Mouse (Mus musculus) liver, postnatal 0 days (tissue): ENCODE measurements around the gene Ankrd44. TPM values are rescaled to one million over a fixed set of nuclear protein-coding genes. Genes with fewer than 3 reads are reported as not detected.

ENCODE experiments used
- ATAC-seq: fragments of 200-750 bp; cut with Nextera tagmentation; 2 replicates; pipeline ENCODE4 v1.8.0; 2017; ENCODE audit warnings: mild to moderate bottlenecking, moderate library complexity
- DNase-seq: peaks from one replicate; pipeline ENCODE4 v3.0.0-alpha.2; 2016
- H3K27ac ChIP-seq: fragments of 300-500 bp; sonication (generic); 2 replicates; pipeline ENCODE4 v1.5.1; 2014; ENCODE audit warnings: antibody characterized with exemption, moderate library complexity, mild to moderate bottlenecking, low read depth
- H3K27me3 ChIP-seq: fragments of 300-500 bp; sonication (generic); 2 replicates; pipeline ENCODE4 v1.6.1; 2014; ENCODE audit warnings: low read length, control low read depth, mixed read lengths; ENCODE audit not compliant: insufficient read depth
- H3K36me3 ChIP-seq: fragments of 300-500 bp; sonication (generic); replicated peaks from 2 replicates; pipeline ENCODE4 v1.6.1; 2014; ENCODE audit warnings: mild to moderate bottlenecking, control low read depth, low read length, moderate library complexity, mixed read lengths; ENCODE audit not compliant: insufficient read depth
- H3K4me1 ChIP-seq: fragments of 300-500 bp; sonication (generic); 2 replicates; pipeline ENCODE4 v1.6.1; 2014; ENCODE audit warnings: antibody characterized with exemption, mild to moderate bottlenecking, control low read depth; ENCODE audit not compliant: insufficient read depth
- H3K4me2 ChIP-seq: fragments of 300-500 bp; sonication (generic); 2 replicates; pipeline ENCODE4 v1.6.1; 2014; ENCODE audit warnings: low read depth, mild to moderate bottlenecking, low read length, moderate library complexity, mixed read lengths
- H3K4me3 ChIP-seq: fragments of 300-500 bp; sonication (generic); 2 replicates; pipeline ENCODE4 v1.5.1; 2014; ENCODE audit warnings: low read depth, low read length
- H3K9ac ChIP-seq: fragments of 300-500 bp; sonication (generic); replicated peaks from 2 replicates; pipeline ENCODE4 v1.6.1; 2014; ENCODE audit warnings: mild to moderate bottlenecking, moderate library complexity
- H3K9me3 ChIP-seq: fragments of 300-500 bp; sonication (generic); 2 replicates; pipeline ENCODE4 v1.6.1; 2016; ENCODE audit warnings: mild to moderate bottlenecking, control low read depth, low read length, mixed read lengths
- CTCF ChIP-seq: sonication (generic); IDR thresholded peaks from 2 replicates; pipeline ENCODE4 v1.5.1; 2016; ENCODE audit warnings: antibody characterized with exemption, low read depth
- EP300 ChIP-seq: IDR thresholded peaks from 2 replicates; pipeline ENCODE4 v1.6.1; 2016; ENCODE audit warnings: antibody characterized with exemption, low read depth, mild to moderate bottlenecking
- WGBS: fragments of 180-500 bp; shearing (Covaris S2); extraction: QIAGEN DNeasy Blood & Tissue Kit; methylation state at CpG from one replicate; pipeline ENCODE4 v1.1.7; 2014; ENCODE audit not compliant: insufficient replicate concordance; 5-methylcytosine and 5-hydroxymethylcytosine counted together
- polyA plus RNA-seq: library from polyadenylated mRNA; unstranded; fragments of >200 nt; fragmentation: Nextera tagmentation; extraction: Ambion mirVana; gene quantifications from 2 replicates; pipeline ENCODE4 v1.2.1, GENCODE M21; 2015

The Ankrd44 gene
- polyA plus RNA-seq, 1 experiment from 2014 or later: 4.7 TPM

- no peaks in the 10 kb centered on the region for H3K4me1 ChIP-seq
- DNase-seq (no peak), ATAC-seq (no peak)
- no peaks in the 10 kb centered on the region for H3K27me3 ChIP-seq
- no peak overlapping the region for H3K4me2 ChIP-seq
- H3K36me3 ChIP-seq: peaks cover 3% of the 10 kb centered on the region; the same call in 1 of the 2 replicates
- H3K4me3 ChIP-seq: no peak overlapping the region
- no peak for TF ChIP-seq EP300
- no peak for TF ChIP-seq CTCF
- no peaks in the 10 kb centered on the region for H3K9me3 ChIP-seq
- H3K9ac ChIP-seq: no peak overlapping the region
- H3K27ac ChIP-seq: no peak overlapping the region; the same call in 1 of the 2 replicates
- WGBS: 73% methylated on average over 1 of the region's 1 CpGs
These were observed 176.2 kb downstream of the Ankrd44 start for GRCm38 (mm10) chr1:54749961-54750360.

DNA sequence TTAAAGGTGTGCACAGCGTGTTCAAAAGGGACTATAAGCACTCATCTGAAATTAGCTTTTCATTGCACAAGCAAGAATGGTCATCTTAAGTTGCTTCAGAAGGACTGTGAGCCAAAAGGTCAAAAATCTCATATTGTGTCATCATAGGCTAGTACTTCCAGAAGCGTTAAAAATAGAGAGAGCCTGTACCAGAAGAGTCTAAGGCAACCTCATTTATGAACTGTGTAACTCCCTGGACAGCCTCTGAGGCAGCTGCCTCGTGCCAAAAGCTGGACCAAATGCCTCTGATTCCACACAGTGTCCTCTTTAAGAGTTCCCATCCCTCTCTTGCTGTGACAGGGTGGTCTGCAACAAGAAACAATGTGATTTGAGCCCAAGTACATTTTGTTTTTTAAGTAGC is 176.7 kb downstream of the Ankrd44 start:
- Histone ChIP-seq H3K9me3 (no peaks in the 10 kb centered on the region), H3K27ac (no peak overlapping the region; the same call in 1 of the 2 replicates), H3K9ac (no peak overlapping the region), H3K4me3 (no peak overlapping the region), H3K4me1 (no peaks in the 10 kb centered on the region), H3K36me3 (peaks cover 3% of the 10 kb centered on the region; the same call in 1 of the 2 replicates), H3K4me2 (no peak overlapping the region), H3K27me3 (no peaks in the 10 kb centered on the region)
- no peak for ATAC-seq
- no peak for TF ChIP-seq CTCF
- no peak for TF ChIP-seq EP300
- DNase-seq: no peak
- 71% methylated on average over 3 of the region's 3 CpGs for WGBS

DNA sequence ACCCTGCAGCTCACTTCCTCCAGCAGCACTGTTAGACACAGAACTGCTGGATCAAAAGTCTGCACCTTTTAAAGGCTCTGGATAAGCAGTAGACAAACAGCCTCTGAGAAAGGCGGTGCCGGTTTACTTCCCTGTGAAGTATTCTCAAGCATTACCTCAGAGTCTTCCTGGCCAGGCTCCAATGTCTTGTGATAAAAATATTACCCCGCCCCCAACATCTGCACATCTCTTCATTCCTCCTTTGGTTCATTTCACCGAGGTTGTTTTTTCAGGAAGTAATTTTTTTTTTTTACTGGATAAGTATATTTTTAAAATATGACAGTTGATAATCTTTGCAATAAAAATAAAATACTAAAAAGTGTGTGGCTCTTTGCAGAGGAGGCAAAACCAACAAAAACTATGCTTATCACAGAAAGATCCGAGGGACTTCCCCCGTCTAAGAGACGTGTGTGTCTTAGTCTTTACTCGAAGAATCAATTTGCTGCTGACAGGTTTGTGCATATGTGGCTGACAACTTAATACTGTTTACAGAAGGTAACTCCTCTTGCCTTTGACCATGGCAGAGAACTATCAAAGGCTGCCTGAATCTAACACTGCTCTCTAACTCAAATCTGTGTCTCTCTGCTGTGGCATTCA is 178.3 kb downstream of the Ankrd44 start:
- TF ChIP-seq CTCF (no peak), EP300 (no peak)
- ATAC-seq: no peak
- Histone ChIP-seq H3K4me1 (no peaks in the 10 kb centered on the region), H3K36me3 (peaks cover 3% of the 10 kb centered on the region; the same call in 1 of the 2 replicates), H3K27me3 (no peaks in the 10 kb centered on the region), H3K4me2 (no peak overlapping the region), H3K9ac (no peak overlapping the region), H3K9me3 (no peaks in the 10 kb centered on the region), H3K27ac (no peak overlapping the region), H3K4me3 (no peak overlapping the region)
- no peak for DNase-seq
- WGBS: 31% methylated on average over 8 of the region's 8 CpGs

DNA sequence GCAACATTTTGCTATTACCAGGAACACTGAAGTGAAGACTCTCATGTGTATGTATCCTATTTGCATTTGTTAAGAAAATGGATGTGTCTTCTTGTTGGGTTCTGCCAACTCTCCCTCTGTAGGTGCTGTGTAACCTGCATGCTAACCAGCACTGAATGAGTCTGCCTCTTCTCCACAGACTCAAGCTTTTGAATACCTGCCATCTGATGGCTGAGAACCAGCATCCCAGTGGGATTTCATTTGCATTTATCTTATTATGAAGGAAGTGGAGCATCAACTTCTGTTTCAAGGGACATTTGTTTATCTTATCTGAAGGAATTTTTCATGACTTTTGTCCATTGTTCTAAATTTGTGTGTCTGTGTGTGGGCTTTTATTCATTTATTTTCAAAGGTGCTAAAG is 180.5 kb downstream of the Ankrd44 start:
- no peaks in the 10 kb centered on the region for H3K27me3 ChIP-seq
- no peak for DNase-seq
- no peaks in the 10 kb centered on the region for H3K9me3 ChIP-seq
- no peak for TF ChIP-seq EP300
- TF ChIP-seq CTCF: no peak
- no peak overlapping the region for H3K4me3 ChIP-seq
- no peak overlapping the region for H3K9ac ChIP-seq
- ATAC-seq: no peak
- no peaks in the 10 kb centered on the region for H3K4me1 ChIP-seq
- H3K27ac ChIP-seq: no peak overlapping the region
- peaks cover 3% of the 10 kb centered on the region; the same call in 1 of the 2 replicates for H3K36me3 ChIP-seq
- no peak overlapping the region for H3K4me2 ChIP-seq

DNA sequence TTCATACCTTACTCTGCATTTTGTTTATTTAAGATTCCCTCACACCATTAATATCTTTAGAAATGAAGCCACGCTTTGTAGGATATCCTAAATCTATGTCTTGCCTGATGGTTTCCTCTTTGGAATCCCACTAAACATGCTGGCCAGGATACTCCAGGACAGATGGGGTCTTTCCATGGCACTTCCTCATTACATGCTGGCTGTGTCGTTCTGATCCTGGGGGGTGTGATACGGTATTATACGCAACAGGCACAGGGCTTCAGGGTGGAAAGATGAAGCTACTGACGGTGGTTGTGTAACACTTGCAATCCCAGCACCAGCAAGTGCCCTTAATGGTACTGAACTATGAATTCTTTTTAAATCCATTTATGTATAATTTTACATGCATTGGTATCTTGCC is 182.0 kb downstream of the Ankrd44 start:
- peaks cover 3% of the 10 kb centered on the region; the same call in 1 of the 2 replicates for H3K36me3 ChIP-seq
- no peak for TF ChIP-seq CTCF
- 72% methylated on average over 5 of the region's 5 CpGs for WGBS
- no peak for ATAC-seq
- H3K4me1 ChIP-seq: no peaks in the 10 kb centered on the region
- no peak overlapping the region for H3K27ac ChIP-seq
- no peaks in the 10 kb centered on the region for H3K9me3 ChIP-seq
- no peak overlapping the region for H3K4me3 ChIP-seq
- no peak for DNase-seq
- H3K9ac ChIP-seq: no peak overlapping the region
- no peaks in the 10 kb centered on the region for H3K27me3 ChIP-seq
- H3K4me2 ChIP-seq: no peak overlapping the region

DNA sequence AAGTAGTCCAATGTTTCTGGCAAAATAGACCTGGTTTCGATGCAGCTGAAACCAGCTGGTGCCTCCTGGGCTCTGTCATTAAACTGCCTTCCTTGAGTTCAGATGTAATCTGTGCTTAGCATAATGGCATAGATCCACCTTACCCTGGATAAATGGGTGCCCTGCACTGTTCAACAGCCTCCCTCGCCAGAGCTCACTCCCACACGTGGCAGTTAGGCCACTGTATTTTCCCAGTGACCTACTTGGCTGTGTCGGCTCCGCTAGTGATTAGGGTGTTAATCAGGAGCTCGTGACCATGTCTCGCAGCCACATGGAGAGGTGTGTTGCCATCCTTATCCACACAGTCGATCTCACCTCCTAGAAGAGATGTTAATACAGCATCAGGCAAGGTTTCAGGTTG is 183.1 kb downstream of the Ankrd44 start:
- no peak for TF ChIP-seq EP300
- no peak for TF ChIP-seq CTCF
- 76% methylated on average over 8 of the region's 8 CpGs for WGBS
- Histone ChIP-seq H3K4me3 (no peak overlapping the region), H3K27ac (no peak overlapping the region), H3K27me3 (no peaks in the 10 kb centered on the region), H3K9me3 (no peaks in the 10 kb centered on the region), H3K9ac (no peak overlapping the region), H3K4me1 (no peaks in the 10 kb centered on the region), H3K36me3 (peaks cover 3% of the 10 kb centered on the region; the same call in 1 of the 2 replicates), H3K4me2 (no peak overlapping the region)
- no peak for DNase-seq
- no peak for ATAC-seq
